Mouse (Mus musculus) heart, embryonic 16.5 days (tissue): Measurements from ENCODE around the gene Pef1. TPM values are rescaled to one million over a fixed set of nuclear protein-coding genes. Genes with fewer than 3 reads are reported as not detected.
A peak's percentile ranks its signal among the peaks of the same experiment; 100 is the strongest.

Source experiments
- ATAC-seq: fragments of 200-750 bp; cut with Nextera tagmentation; replicated peaks from 2 replicates; pipeline ENCODE4 v1.8.0; 2017; ENCODE audit warnings: moderate number of reproducible peaks; ENCODE audit not compliant: insufficient read depth, low FRiP score; ENCODE audit errors: extremely low read depth
- H3K27ac ChIP-seq: fragments of 300-500 bp; sonication (generic); 2 replicates; pipeline ENCODE4 v1.5.1; 2014; ENCODE audit warnings: mild to moderate bottlenecking, low read length, control low read depth, moderate library complexity
- H3K27me3 ChIP-seq: fragments of 300-500 bp; sonication (generic); 2 replicates; pipeline ENCODE4 v1.6.1; 2014; ENCODE audit warnings: low read length, mixed read lengths; ENCODE audit not compliant: control insufficient read depth, insufficient read depth
- H3K36me3 ChIP-seq: fragments of 300-500 bp; sonication (generic); 2 replicates; pipeline ENCODE4 v1.6.1; 2014; ENCODE audit not compliant: control insufficient read depth, insufficient read depth
- H3K4me1 ChIP-seq: fragments of 300-500 bp; sonication (generic); 2 replicates; pipeline ENCODE4 v1.6.1; 2014; ENCODE audit warnings: low read length, mixed read lengths; ENCODE audit not compliant: control insufficient read depth, insufficient read depth
- H3K4me2 ChIP-seq: fragments of 300-500 bp; sonication (generic); 2 replicates; pipeline ENCODE4 v1.6.1; 2014; ENCODE audit warnings: low read depth, mild to moderate bottlenecking, control low read depth, low read length
- H3K4me3 ChIP-seq: fragments of 300-500 bp; sonication (generic); 2 replicates; pipeline ENCODE4 v1.5.1; 2014; ENCODE audit warnings: mild to moderate bottlenecking, control low read depth, low read length
- H3K9ac ChIP-seq: fragments of 300-500 bp; sonication (generic); 2 replicates; pipeline ENCODE4 v1.6.1; 2014; ENCODE audit warnings: low read length, control low read depth
- H3K9me3 ChIP-seq: fragments of 300-500 bp; sonication (generic); replicated peaks from 2 replicates; pipeline ENCODE4 v1.6.1; 2016; ENCODE audit warnings: low read length; ENCODE audit not compliant: control insufficient read depth
- WGBS: fragments of 180-500 bp; shearing (Covaris S2); extraction: QIAGEN DNeasy Blood & Tissue Kit; methylation state at CpG from one replicate; pipeline ENCODE4 v1.1.7; 2014; 5-methylcytosine and 5-hydroxymethylcytosine counted together
- polyA plus RNA-seq: library from polyadenylated mRNA; unstranded; fragments of >200 nt; fragmentation: Nextera tagmentation; extraction: Ambion mirVana; gene quantifications from 2 replicates; pipeline ENCODE4 v1.2.1, GENCODE M21; 2015

Pef1 gene
- polyA plus RNA-seq, 1 experiment from 2014 or later = 61.9 TPM

- H3K4me2 ChIP-seq = no peak overlapping the region
- H3K9me3 ChIP-seq = no peaks in the 10 kb centered on the region
- H3K4me1 ChIP-seq = no peaks in the 10 kb centered on the region
- H3K9ac ChIP-seq = no peak overlapping the region
- H3K4me3 ChIP-seq = no peak overlapping the region
- 58% methylated on average over 3 of the region's 3 CpGs for WGBS
- no peak overlapping the region for H3K27ac ChIP-seq
- peaks cover 5% of the 10 kb centered on the region; the same call in 1 of the 2 replicates for H3K27me3 ChIP-seq
- ATAC-seq = no peak
- no peaks in the 10 kb centered on the region for H3K36me3 ChIP-seq
These were observed 31.8 kb upstream of the Pef1 start for GRCm38 (mm10) chr4:130070523-130070922.

GRCm38 (mm10) chr4:130071758-130072157, 30.6 kb upstream of the Pef1 start:
- H3K9ac ChIP-seq = no peak overlapping the region
- no peak overlapping the region for H3K4me2 ChIP-seq
- no peak overlapping the region for H3K27ac ChIP-seq
- H3K27me3 ChIP-seq = peaks cover 8% of the 10 kb centered on the region; the same call in 1 of the 2 replicates
- no peaks in the 10 kb centered on the region for H3K4me1 ChIP-seq
- WGBS = 79% methylated on average over 2 of the region's 2 CpGs
- H3K4me3 ChIP-seq = no peak overlapping the region
- H3K36me3 ChIP-seq = no peaks in the 10 kb centered on the region
- no peaks in the 10 kb centered on the region for H3K9me3 ChIP-seq
- no peak for ATAC-seq

GRCm38 (mm10) chr4:130073367-130073766, 29.0 kb upstream of the Pef1 start:
- 73% methylated on average over 4 of the region's 4 CpGs for WGBS
- Histone ChIP-seq H3K4me1 (no peaks in the 10 kb centered on the region), H3K4me3 (no peak overlapping the region), H3K36me3 (no peaks in the 10 kb centered on the region), H3K9me3 (no peaks in the 10 kb centered on the region), H3K27ac (no peak overlapping the region), H3K9ac (no peak overlapping the region), H3K4me2 (no peak overlapping the region), H3K27me3 (peaks cover 10% of the 10 kb centered on the region)
- ATAC-seq = no peak

- Histone ChIP-seq H3K27ac (no peak overlapping the region), H3K4me3 (no peak overlapping the region), H3K27me3 (peaks cover 21% of the 10 kb centered on the region), H3K9ac (no peak overlapping the region), H3K9me3 (no peaks in the 10 kb centered on the region), H3K36me3 (no peaks in the 10 kb centered on the region), H3K4me1 (no peaks in the 10 kb centered on the region), H3K4me2 (no peak overlapping the region)
- ATAC-seq = no peak
- WGBS = 63% methylated on average over 17 of the region's 17 CpGs
These were observed 27.4 kb upstream of the Pef1 start for GRCm38 (mm10) chr4:130074761-130075515.

- peaks cover 24% of the 10 kb centered on the region for H3K27me3 ChIP-seq
- no peak overlapping the region for H3K4me2 ChIP-seq
- H3K27ac ChIP-seq = no peak overlapping the region
- peaks cover 7% of the 10 kb centered on the region for H3K4me1 ChIP-seq
- H3K36me3 ChIP-seq = no peaks in the 10 kb centered on the region
- 57% methylated on average over 8 of the region's 8 CpGs for WGBS
- H3K9ac ChIP-seq = no peak overlapping the region
- no peaks in the 10 kb centered on the region for H3K9me3 ChIP-seq
- no peak for ATAC-seq
- H3K4me3 ChIP-seq = no peak overlapping the region
These were observed 25.5 kb upstream of the Pef1 start for GRCm38 (mm10) chr4:130076856-130077255.

- no peak for ATAC-seq
- Histone ChIP-seq H3K9me3 (no peaks in the 10 kb centered on the region), H3K27ac (no peak overlapping the region), H3K4me2 (no peak overlapping the region), H3K4me3 (no peak overlapping the region), H3K36me3 (no peaks in the 10 kb centered on the region), H3K9ac (no peak overlapping the region), H3K4me1 (peaks cover 12% of the 10 kb centered on the region), H3K27me3 (peaks cover 26% of the 10 kb centered on the region)
- 59% methylated on average over 17 of the region's 17 CpGs for WGBS
These were observed 23.4 kb upstream of the Pef1 start for GRCm38 (mm10) chr4:130078816-130079485.

- Histone ChIP-seq H3K36me3 (no peaks in the 10 kb centered on the region), H3K4me3 (no peak overlapping the region), H3K4me1 (peaks cover 12% of the 10 kb centered on the region), H3K9ac (no peak overlapping the region), H3K9me3 (no peaks in the 10 kb centered on the region), H3K27ac (no peak overlapping the region), H3K4me2 (no peak overlapping the region), H3K27me3 (peaks cover 26% of the 10 kb centered on the region)
- 60% methylated on average over 3 of the region's 3 CpGs for WGBS
- ATAC-seq = no peak
These were observed 22.8 kb upstream of the Pef1 start for GRCm38 (mm10) chr4:130079521-130079920.

DNA sequence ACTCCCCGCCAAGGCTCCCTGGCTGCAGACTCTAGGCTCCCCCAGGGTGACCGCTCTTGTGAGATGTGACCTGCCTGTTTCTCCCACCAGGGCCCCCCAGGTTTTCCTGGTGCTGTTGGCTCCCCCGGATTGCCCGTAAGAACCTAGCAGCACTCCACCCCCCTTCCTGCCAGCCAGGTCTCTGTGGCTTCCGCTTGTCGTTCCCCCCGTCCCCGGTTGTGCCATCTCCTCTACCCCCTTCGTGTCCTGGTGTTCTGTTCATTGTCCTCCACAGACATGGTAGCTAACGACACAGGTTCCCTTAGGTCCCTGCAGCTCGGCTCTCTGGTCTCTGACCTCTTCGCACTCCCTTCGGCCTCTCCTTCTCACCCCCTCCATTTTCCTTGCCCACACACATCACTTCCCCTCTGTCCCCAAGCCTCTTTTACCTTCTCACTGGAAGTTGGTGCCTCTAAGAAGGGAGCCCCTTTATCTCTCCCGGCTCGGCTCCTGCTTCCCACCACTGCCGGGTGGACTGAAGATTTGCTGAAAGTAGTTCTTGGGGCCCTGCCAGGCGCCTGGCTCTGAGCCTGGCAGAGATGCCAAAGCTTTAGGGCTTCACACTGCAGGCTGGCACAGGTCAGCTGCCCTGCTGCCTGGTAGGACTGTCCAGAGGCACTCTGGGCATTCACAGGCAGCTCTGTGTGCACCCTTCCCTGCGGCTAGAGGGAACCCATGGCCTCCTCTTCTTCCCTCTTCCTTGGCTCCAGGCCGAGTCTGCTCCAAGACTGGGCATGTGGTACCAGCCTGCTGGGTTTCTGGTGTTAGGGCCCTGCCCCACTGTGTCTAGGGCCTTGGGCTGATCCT, 20.8 kb upstream of the Pef1 start:
- Histone ChIP-seq H3K9me3 (no peaks in the 10 kb centered on the region), H3K36me3 (no peaks in the 10 kb centered on the region), H3K27ac (0 out of 2 replicates have a peak overlapping the region, but pooled peaks have one; percentile 8), H3K27me3 (peaks cover 18% of the 10 kb centered on the region), H3K4me1 (peaks cover 12% of the 10 kb centered on the region), H3K4me2 (no peak overlapping the region), H3K4me3 (no peak overlapping the region), H3K9ac (no peak overlapping the region)
- ATAC-seq = peak; percentile 66
- WGBS = 51% methylated on average over 19 of the region's 19 CpGs
